13 mouse cellular contexts compared by ENCODE assay signal in genomic region chr11:98835725-98836124, GRCm38 (mm10). TPM values are rescaled to one million over a fixed set of nuclear protein-coding genes. Genes with fewer than 3 reads are reported as not detected.
DNase-seq lines count a peak whose midpoint lies in the region; ATAC-seq and TF ChIP-seq lines count a peak whose summit lies in the region.
"Had no signal": no experiment of that assay in that cellular context is flagged by ENCODE, and none has a peak within 500 bp of the region (broad histone marks: within the 10 kb centered on the region; RNA-seq: fewer than 3 reads in every experiment).

No protein-coding gene starts in this region.

- TF ChIP-seq CTCF in small intestine, adult 2 months (IDR thresholded peaks at IDR 0.05; ENCODE audit: extremely low read depth, insufficient read length, insufficient replicate concordance, low read depth, low read length), result no peak
- TF ChIP-seq CTCF in thymus, adult 2 months (IDR thresholded peaks at IDR 0.05; ENCODE audit: borderline replicate concordance, control insufficient read depth, extremely low read depth, insufficient read depth, low read length, poor library complexity), result no peak

- ATAC-seq in forebrain, embryonic 15.5 days (replicated peaks), result no peak
- no peak for ATAC-seq in forebrain, embryonic 12.5 days (ENCODE audit: low FRiP score)
- ATAC-seq in midbrain, embryonic 12.5 days (ENCODE audit: low FRiP score, low read depth), result no peak
- ATAC-seq in midbrain, embryonic 15.5 days (replicated peaks), result no peak
- peak; percentile 22; the same call in 1 of the 2 replicates for ATAC-seq in forebrain, embryonic 16.5 days

- peaks cover 25% of the 10 kb centered on the region for H3K4me1 ChIP-seq in forebrain, embryonic 15.5 days
- peaks cover 38% of the 10 kb centered on the region for H3K4me1 ChIP-seq in forebrain, embryonic 12.5 days
- H3K4me1 ChIP-seq in midbrain, embryonic 12.5 days, result peaks cover 32% of the 10 kb centered on the region
- H3K4me1 ChIP-seq in midbrain, embryonic 15.5 days, result peaks cover 28% of the 10 kb centered on the region
- peaks cover 20% of the 10 kb centered on the region for H3K4me1 ChIP-seq in forebrain, embryonic 16.5 days (replicated peaks; ENCODE audit: control insufficient read depth, insufficient read depth, low read length)
- H3K4me1 ChIP-seq in small intestine, adult 2 months (ENCODE audit: control insufficient read depth, insufficient read depth, insufficient read length, low read length), result peaks cover 20% of the 10 kb centered on the region
- H3K4me1 ChIP-seq in thymus, adult 2 months (replicated peaks; ENCODE audit: control insufficient read depth, insufficient read depth, low read length), result peaks cover 15% of the 10 kb centered on the region

- no peak overlapping the region for H3K9ac ChIP-seq in forebrain, embryonic 15.5 days (replicated peaks)
- H3K9ac ChIP-seq in forebrain, embryonic 12.5 days, result no peak overlapping the region
- H3K9ac ChIP-seq in midbrain, embryonic 12.5 days (replicated peaks), result no peak overlapping the region
- no peak overlapping the region for H3K9ac ChIP-seq in midbrain, embryonic 15.5 days
- no peak overlapping the region for H3K9ac ChIP-seq in forebrain, embryonic 16.5 days (replicated peaks; ENCODE audit: low read depth, low read length)
- H3K9ac ChIP-seq: hindbrain, embryonic 12.5 days; lung, embryonic 15.5 days had no signal

- no peak overlapping the region for H3K4me3 ChIP-seq in forebrain, embryonic 15.5 days
- no peak overlapping the region for H3K4me3 ChIP-seq in forebrain, embryonic 12.5 days (replicated peaks)
- H3K4me3 ChIP-seq in midbrain, embryonic 12.5 days, result no peak overlapping the region
- no peak overlapping the region for H3K4me3 ChIP-seq in midbrain, embryonic 15.5 days
- H3K4me3 ChIP-seq in forebrain, embryonic 16.5 days (replicated peaks; ENCODE audit: low read length), result no peak overlapping the region
- H3K4me3 ChIP-seq in small intestine, adult 2 months (ENCODE audit: low read depth, low read length), result no peak overlapping the region
- H3K4me3 ChIP-seq in thymus, adult 2 months (ENCODE audit: control insufficient read depth, insufficient read depth, low read length), result no peak overlapping the region

- H3K27ac ChIP-seq in forebrain, embryonic 15.5 days (replicated peaks), result peak overlapping the region; percentile 27; the same call in 1 of the 2 replicates
- no peak overlapping the region for H3K27ac ChIP-seq in forebrain, embryonic 12.5 days
- no peak overlapping the region for H3K27ac ChIP-seq in midbrain, embryonic 12.5 days (replicated peaks)
- H3K27ac ChIP-seq in midbrain, embryonic 15.5 days, result no peak overlapping the region
- no peak overlapping the region for H3K27ac ChIP-seq in forebrain, embryonic 16.5 days (ENCODE audit: low read length)
- peak overlapping the region; percentile 10; the same call in 1 of the 2 replicates for H3K27ac ChIP-seq in small intestine, adult 2 months (ENCODE audit: insufficient read depth, low read depth, low read length)
- no peak overlapping the region for H3K27ac ChIP-seq in thymus, adult 2 months (ENCODE audit: control insufficient read depth, insufficient read depth, low read length)
- H3K27ac ChIP-seq: hindbrain, embryonic 12.5 days; kidney, postnatal 0 days; lung, embryonic 15.5 days had no signal

- H3K9me3 ChIP-seq in forebrain, embryonic 15.5 days, result no peaks in the 10 kb centered on the region
- no peaks in the 10 kb centered on the region for H3K9me3 ChIP-seq in forebrain, embryonic 12.5 days
- no peaks in the 10 kb centered on the region for H3K9me3 ChIP-seq in midbrain, embryonic 12.5 days
- H3K9me3 ChIP-seq in midbrain, embryonic 15.5 days, result no peaks in the 10 kb centered on the region
- H3K9me3 ChIP-seq in forebrain, embryonic 16.5 days (ENCODE audit: control insufficient read depth, low read length), result no peaks in the 10 kb centered on the region
- H3K9me3 ChIP-seq: heart, embryonic 10.5 days; hindbrain, embryonic 12.5 days; lung, embryonic 15.5 days had no signal

- WGBS in forebrain, embryonic 15.5 days, result 64% methylated on average over 3 of the region's 3 CpGs
- whole genome bisulfite sequencing in forebrain, embryonic 12.5 days, result 57% methylated on average over 3 of the region's 3 CpGs
- WGBS in midbrain, embryonic 12.5 days, result 56% methylated on average over 3 of the region's 3 CpGs
- 55% methylated on average over 3 of the region's 3 CpGs for WGBS in midbrain, embryonic 15.5 days
- 53% methylated on average over 3 of the region's 3 CpGs for WGBS in forebrain, embryonic 16.5 days
- 24% methylated on average over 3 of the region's 3 CpGs for WGBS in small intestine, adult 2 months
- WGBS in thymus, adult 2 months, result 85% methylated on average over 3 of the region's 3 CpGs

- no peak overlapping the region for H3K4me2 ChIP-seq in forebrain, embryonic 15.5 days (replicated peaks)
- no peak overlapping the region for H3K4me2 ChIP-seq in forebrain, embryonic 12.5 days
- 0 out of 2 replicates have a peak overlapping the region, but pooled peaks have one; percentile 98 for H3K4me2 ChIP-seq in midbrain, embryonic 12.5 days (replicated peaks)
- no peak overlapping the region; the same call in 1 of the 2 replicates for H3K4me2 ChIP-seq in midbrain, embryonic 15.5 days
- no peak overlapping the region for H3K4me2 ChIP-seq in forebrain, embryonic 16.5 days (ENCODE audit: low read length)

- H3K36me3 ChIP-seq in forebrain, embryonic 15.5 days, result peaks cover 36% of the 10 kb centered on the region
- peaks cover 37% of the 10 kb centered on the region for H3K36me3 ChIP-seq in forebrain, embryonic 12.5 days (replicated peaks)
- peaks cover 36% of the 10 kb centered on the region for H3K36me3 ChIP-seq in midbrain, embryonic 12.5 days
- H3K36me3 ChIP-seq in midbrain, embryonic 15.5 days (replicated peaks), result peaks cover 26% of the 10 kb centered on the region
- H3K36me3 ChIP-seq in forebrain, embryonic 16.5 days (ENCODE audit: control insufficient read depth, insufficient read depth), result peaks cover 16% of the 10 kb centered on the region
- peaks cover 30% of the 10 kb centered on the region for H3K36me3 ChIP-seq in small intestine, adult 2 months (ENCODE audit: control insufficient read depth, insufficient read depth, low read length)
- H3K36me3 ChIP-seq in thymus, adult 2 months (ENCODE audit: control insufficient read depth, insufficient read depth, low read length), result peaks cover 29% of the 10 kb centered on the region

- no peaks in the 10 kb centered on the region for H3K27me3 ChIP-seq in forebrain, embryonic 15.5 days
- H3K27me3 ChIP-seq in forebrain, embryonic 12.5 days, result peaks cover 36% of the 10 kb centered on the region
- H3K27me3 ChIP-seq in midbrain, embryonic 12.5 days, result peaks cover 25% of the 10 kb centered on the region
- H3K27me3 ChIP-seq in midbrain, embryonic 15.5 days (replicated peaks), result no peaks in the 10 kb centered on the region
- H3K27me3 ChIP-seq in forebrain, embryonic 16.5 days (replicated peaks; ENCODE audit: control insufficient read depth, insufficient read depth, low read length), result no peaks in the 10 kb centered on the region
- 0 out of 2 replicates have a peak, but pooled peaks cover 4% of the 10 kb centered on the region for H3K27me3 ChIP-seq in small intestine, adult 2 months (ENCODE audit: control insufficient read depth, insufficient read depth, low read length)
- no peaks in the 10 kb centered on the region for H3K27me3 ChIP-seq in thymus, adult 2 months (ENCODE audit: control insufficient read depth, insufficient read depth, low read length)

- no peak for TF ChIP-seq POLR2A in small intestine, adult 2 months (IDR thresholded peaks at IDR 0.05; ENCODE audit: low read depth, low read length)
- no peak for TF ChIP-seq POLR2A in thymus, adult 2 months (IDR thresholded peaks at IDR 0.05; ENCODE audit: control insufficient read depth, extremely low read depth, insufficient read depth, low read length, poor library complexity)

- no peak for DNase-seq in thymus, adult 2 months
- no peak for DNase-seq in frontal cortex, postnatal 14 days (ENCODE audit: low spot score in 2 of 2)
- DNase-seq: adrenal gland, adult 8-10 months had no signal

RNA-seq across cellular contexts. Expression of gene Rapgefl1, which starts 0.9 kb away (rescaled TPM):
- 4.2 and 5.8 TPM in 2 replicates for polyA plus RNA-seq in forebrain, embryonic 15.5 days (2015; fragmentation: Nextera tagmentation; extraction: Ambion mirVana)
- polyA plus RNA-seq in forebrain, embryonic 12.5 days (2016; fragmentation: Nextera tagmentation; extraction: Ambion mirVana), result 1.5 and 1.6 TPM in 2 replicates
- 3.0 and 3.1 TPM in 2 replicates for polyA plus RNA-seq in midbrain, embryonic 12.5 days (2016; fragmentation: Nextera tagmentation; extraction: Ambion mirVana)
- 9.1 and 9.2 TPM in 2 replicates for polyA plus RNA-seq in midbrain, embryonic 15.5 days (2015; fragmentation: Nextera tagmentation; extraction: Ambion mirVana)
- 4.5 and 7.3 TPM in 2 replicates for polyA plus RNA-seq in forebrain, embryonic 16.5 days (2015; fragmentation: Nextera tagmentation; extraction: Ambion mirVana)
- 11.4 and 47.6 TPM in 2 replicates for polyA plus RNA-seq in small intestine, adult 2 months (2012; rRNA removed)
- polyA plus RNA-seq in thymus, adult 2 months (2012; rRNA removed), result 8.5 and 11.6 TPM in 2 replicates

RNA-seq across cellular contexts. Expression of gene Wipf2, which starts 27.7 kb away (rescaled TPM):
- polyA plus RNA-seq in forebrain, embryonic 15.5 days (2015; fragmentation: Nextera tagmentation; extraction: Ambion mirVana), result 4.4 and 5.1 TPM in 2 replicates
- 4.8 and 5.2 TPM in 2 replicates for polyA plus RNA-seq in forebrain, embryonic 12.5 days (2016; fragmentation: Nextera tagmentation; extraction: Ambion mirVana)
- 4.9 TPM in 2 replicates for polyA plus RNA-seq in midbrain, embryonic 12.5 days (2016; fragmentation: Nextera tagmentation; extraction: Ambion mirVana)
- polyA plus RNA-seq in midbrain, embryonic 15.5 days (2015; fragmentation: Nextera tagmentation; extraction: Ambion mirVana), result 4.9 and 5.3 TPM in 2 replicates
- 4.6 and 5.1 TPM in 2 replicates for polyA plus RNA-seq in forebrain, embryonic 16.5 days (2015; fragmentation: Nextera tagmentation; extraction: Ambion mirVana)
- polyA plus RNA-seq in small intestine, adult 2 months (2012; rRNA removed), result 11.4 and 27.3 TPM in 2 replicates
- 23.9 and 30.3 TPM in 2 replicates for polyA plus RNA-seq in thymus, adult 2 months (2012; rRNA removed)

RNA-seq across cellular contexts. Expression of gene Casc3, which starts 31.0 kb away (rescaled TPM):
- polyA plus RNA-seq in forebrain, embryonic 15.5 days (2015; fragmentation: Nextera tagmentation; extraction: Ambion mirVana), result 53.5 and 53.9 TPM in 2 replicates
- 63.2 and 67.4 TPM in 2 replicates for polyA plus RNA-seq in forebrain, embryonic 12.5 days (2016; fragmentation: Nextera tagmentation; extraction: Ambion mirVana)
- polyA plus RNA-seq in midbrain, embryonic 12.5 days (2016; fragmentation: Nextera tagmentation; extraction: Ambion mirVana), result 65.5 and 74.2 TPM in 2 replicates
- polyA plus RNA-seq in midbrain, embryonic 15.5 days (2015; fragmentation: Nextera tagmentation; extraction: Ambion mirVana), result 56.3 and 57.7 TPM in 2 replicates
- polyA plus RNA-seq in forebrain, embryonic 16.5 days (2015; fragmentation: Nextera tagmentation; extraction: Ambion mirVana), result 52.5 and 54.6 TPM in 2 replicates
- polyA plus RNA-seq in small intestine, adult 2 months (2012; rRNA removed), result 11.7 and 22.0 TPM in 2 replicates
- polyA plus RNA-seq in thymus, adult 2 months (2012; rRNA removed), result 66.5 and 72.2 TPM in 2 replicates

RNA-seq across cellular contexts. Expression of gene Msl1, which starts 40.4 kb away (rescaled TPM):
- 30.2 and 31.7 TPM in 2 replicates for polyA plus RNA-seq in forebrain, embryonic 15.5 days (2015; fragmentation: Nextera tagmentation; extraction: Ambion mirVana)
- polyA plus RNA-seq in forebrain, embryonic 12.5 days (2016; fragmentation: Nextera tagmentation; extraction: Ambion mirVana), result 39.3 and 39.9 TPM in 2 replicates
- 38.6 and 42.4 TPM in 2 replicates for polyA plus RNA-seq in midbrain, embryonic 12.5 days (2016; fragmentation: Nextera tagmentation; extraction: Ambion mirVana)
- 33.2 and 33.6 TPM in 2 replicates for polyA plus RNA-seq in midbrain, embryonic 15.5 days (2015; fragmentation: Nextera tagmentation; extraction: Ambion mirVana)
- 27.7 and 32.0 TPM in 2 replicates for polyA plus RNA-seq in forebrain, embryonic 16.5 days (2015; fragmentation: Nextera tagmentation; extraction: Ambion mirVana)
- 19.8 and 38.5 TPM in 2 replicates for polyA plus RNA-seq in small intestine, adult 2 months (2012; rRNA removed)
- 50.3 and 66.0 TPM in 2 replicates for polyA plus RNA-seq in thymus, adult 2 months (2012; rRNA removed)

Comparison
In these comparisons a context has a peak if more than half of its experiments do, and no peak if none do; other contexts are left out.
1. H3K27ac ChIP-seq: peak in forebrain, embryonic 15.5 days (single experiment) and small intestine, adult 2 months (single experiment); none in forebrain, embryonic 12.5 days (single experiment), midbrain, embryonic 12.5 days (single experiment), midbrain, embryonic 15.5 days (single experiment), forebrain, embryonic 16.5 days (single experiment) and thymus, adult 2 months (single experiment).